Mouse (Mus musculus) T-cell, adult 2 months (primary cell): ENCODE results near the gene Ddx31.

Experiments used
- DNase-seq: peaks from one replicate; pipeline ENCODE4 v3.0.0; 2022; ENCODE audit warnings: low spot score

Gene Ddx31

DNA sequence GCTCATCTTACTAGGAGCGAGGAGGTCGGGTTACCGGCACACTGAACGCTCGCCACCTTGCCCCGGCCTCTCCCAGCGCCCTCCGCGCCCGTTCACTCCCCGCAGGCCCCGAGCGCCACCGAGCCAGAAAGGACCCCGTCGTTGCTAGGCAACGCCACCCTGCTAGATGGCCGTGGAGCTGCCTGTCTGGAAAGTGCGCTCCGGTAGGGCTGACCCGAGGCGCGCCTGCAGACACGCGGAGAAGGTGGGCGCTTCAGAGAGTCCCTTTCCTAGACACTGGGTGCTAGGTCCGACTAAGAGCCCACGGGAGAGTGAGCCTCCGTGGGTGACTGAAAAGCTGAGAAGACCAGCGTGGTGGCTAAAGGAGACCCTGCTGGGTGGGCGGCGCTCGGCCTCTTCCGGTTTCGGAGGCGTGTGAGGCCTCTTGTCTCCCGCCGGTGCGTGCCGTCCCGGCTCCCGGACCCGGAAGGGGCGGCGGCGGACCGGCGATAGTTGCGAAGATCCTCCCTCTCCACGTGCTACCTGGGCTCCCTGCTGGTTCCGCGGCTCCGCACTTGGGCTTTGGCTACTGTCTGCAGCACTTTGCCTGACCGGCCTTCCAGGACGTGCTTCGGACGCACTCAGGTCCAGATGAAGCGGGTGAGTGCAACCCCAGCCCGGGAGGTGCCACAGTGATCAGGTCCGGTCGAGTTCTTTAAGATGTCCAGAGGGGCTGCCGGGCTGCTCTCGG, at the start of gene Ddx31, which contains the start of gene Gtf3c4:
Ddx31 (plus strand) TSS at position 185 of the 730 bp plus-strand sequence.
Gtf3c4 (minus strand) TSS at position 139 of the 730 bp plus-strand sequence.
- DNase-seq: peak; percentile 90

- DNase-seq: no peak
Measured at GRCm38 (mm10) chr2:28792931-28793610, 47.1 kb upstream of the Ddx31 start.

GRCm38 (mm10) chr2:28794623-28795022, 45.6 kb upstream of the Ddx31 start:
- DNase-seq: no peak

DNA sequence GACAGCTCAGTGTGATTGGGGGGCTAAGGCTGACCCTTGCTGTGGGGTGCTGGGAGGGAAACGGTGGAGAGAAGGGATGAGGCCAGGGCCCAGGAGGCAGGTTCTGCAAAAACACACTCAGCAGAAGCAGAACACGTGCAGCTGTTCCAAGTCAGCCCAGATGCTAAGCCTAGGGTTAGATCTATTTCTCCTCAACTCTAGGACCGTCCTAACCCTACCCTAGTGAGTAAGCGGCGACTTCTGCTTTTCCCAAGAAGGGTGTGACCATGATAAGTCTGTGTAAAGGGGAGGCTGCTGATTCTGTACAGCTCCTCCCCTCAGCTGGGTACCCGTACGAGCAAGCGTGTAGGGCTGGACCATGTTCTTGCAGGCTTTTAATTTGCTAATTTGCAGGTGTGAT, 43.9 kb upstream of the Ddx31 start:
- DNase-seq: no peak

DNA sequence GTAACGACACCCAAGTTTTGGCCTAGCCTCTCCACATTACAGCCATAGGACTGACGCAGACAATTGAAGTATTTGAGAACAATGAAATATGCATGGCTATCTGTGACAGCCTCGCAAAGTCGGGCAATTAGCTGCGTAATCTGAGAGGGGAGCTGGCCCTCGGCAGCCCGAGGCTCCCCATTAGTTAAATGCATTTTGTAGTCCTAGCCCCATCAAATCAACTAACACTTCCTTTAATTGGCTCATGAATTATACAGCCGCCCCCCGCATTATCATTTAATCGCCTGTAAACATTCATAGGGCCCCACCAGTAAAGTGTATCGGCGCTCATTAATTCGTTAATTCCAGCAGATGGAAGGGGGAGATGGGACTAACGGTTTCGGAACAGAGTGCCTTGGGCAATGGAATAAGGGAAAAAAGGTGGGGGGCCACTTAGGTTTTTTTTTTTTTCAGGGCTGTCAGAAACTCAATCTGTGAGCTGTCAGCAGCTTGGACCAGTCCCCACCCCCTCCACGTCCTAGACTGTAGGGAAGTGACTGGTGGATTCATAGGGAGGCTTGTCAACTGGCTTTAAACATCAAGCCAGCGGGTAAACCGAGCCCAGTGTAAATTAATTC, 42.6 kb upstream of the Ddx31 start:
- DNase-seq: no peak

DNA sequence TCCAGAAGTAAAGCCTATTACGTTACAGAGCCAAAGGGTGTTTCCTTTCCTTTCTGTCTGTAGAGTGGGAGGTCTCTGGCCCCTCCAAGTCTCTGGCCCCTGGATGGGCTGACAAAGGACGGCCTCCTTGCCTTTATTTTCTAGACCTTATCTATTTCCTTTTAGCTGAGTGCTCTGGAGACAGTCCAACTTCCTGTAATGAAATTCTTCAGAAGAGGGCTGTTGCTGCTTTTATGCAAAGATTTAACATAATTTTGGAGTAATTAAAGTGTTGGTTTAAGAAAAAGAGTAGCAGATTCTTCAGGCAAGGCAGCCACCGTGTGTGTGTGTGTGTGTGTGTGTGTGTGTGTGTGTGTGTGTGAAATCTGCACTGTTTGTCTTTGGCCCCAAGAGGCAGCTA, 41.8 kb upstream of the Ddx31 start:
- DNase-seq: no peak

GRCm38 (mm10) chr2:28799575-28799974, 40.6 kb upstream of the Ddx31 start:
- no peak for DNase-seq

GRCm38 (mm10) chr2:28803406-28803805, 36.8 kb upstream of the Ddx31 start:
- DNase-seq: no peak

DNA sequence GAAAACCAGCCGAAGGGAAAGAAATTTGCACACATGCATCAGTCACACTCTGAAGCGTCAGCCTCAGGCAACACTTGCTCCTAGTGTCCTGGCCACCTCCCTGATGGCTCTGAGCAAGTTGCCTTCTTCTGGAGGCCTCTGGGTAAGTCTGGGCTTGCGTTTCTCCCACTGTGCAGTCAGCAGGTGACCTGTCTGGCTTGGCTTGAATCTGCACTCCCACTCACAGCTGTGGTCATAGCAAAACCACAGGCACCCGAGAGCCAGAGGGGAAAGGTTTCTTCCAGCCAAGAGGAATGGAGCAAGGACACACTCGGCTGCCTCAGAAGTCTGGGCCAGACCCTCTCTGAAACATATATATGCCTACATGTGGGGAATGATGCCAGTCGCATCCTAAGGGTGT, 31.4 kb upstream of the Ddx31 start:
- no peak for DNase-seq

- no peak for DNase-seq
Measured at GRCm38 (mm10) chr2:28810260-28811013, 29.8 kb upstream of the Ddx31 start.

- DNase-seq: no peak
Measured at GRCm38 (mm10) chr2:28818866-28819265, 21.3 kb upstream of the Ddx31 start.

GRCm38 (mm10) chr2:28829265-28829664, 10.9 kb upstream of the Ddx31 start:
- DNase-seq: no peak

GRCm38 (mm10) chr2:28836181-28836940, 3.8 kb upstream of the Ddx31 start:
- no peak for DNase-seq

DNA sequence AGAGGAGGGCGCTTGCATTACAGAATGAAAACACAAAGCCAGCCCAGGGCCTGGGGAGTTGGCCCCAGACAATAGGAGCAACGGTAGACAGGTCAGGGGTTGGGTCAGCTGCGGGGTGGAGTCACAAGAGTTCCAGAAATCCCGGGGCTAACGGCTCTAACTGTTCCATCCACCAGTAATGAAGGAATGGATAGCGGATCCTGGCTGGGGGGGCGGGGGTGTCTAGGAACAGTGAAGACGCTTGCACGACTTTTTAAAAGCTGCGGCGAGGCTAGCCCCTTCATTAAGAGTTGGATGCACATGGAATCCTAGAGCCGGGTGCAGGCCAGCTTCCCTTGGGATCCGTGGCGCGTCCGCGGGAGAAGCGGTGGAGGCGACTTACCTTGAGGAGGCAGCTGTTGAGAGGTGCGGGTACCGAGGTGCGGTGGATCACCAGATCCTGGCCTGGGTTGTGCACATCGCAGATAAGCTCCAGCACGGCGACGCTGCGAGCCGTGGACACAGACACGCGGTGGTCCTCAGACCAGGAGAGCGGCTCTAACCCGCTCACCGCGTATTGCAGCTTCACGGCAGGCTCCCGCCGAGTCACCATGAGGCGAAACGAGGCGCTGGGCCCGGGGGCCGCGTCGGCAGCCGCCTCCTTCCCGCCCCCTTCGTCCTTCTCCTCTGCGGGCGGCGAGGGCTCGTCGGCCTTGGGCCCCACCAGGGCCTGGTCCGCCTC, 545 bp upstream of the Ddx31 start:
- no peak for DNase-seq

DNA sequence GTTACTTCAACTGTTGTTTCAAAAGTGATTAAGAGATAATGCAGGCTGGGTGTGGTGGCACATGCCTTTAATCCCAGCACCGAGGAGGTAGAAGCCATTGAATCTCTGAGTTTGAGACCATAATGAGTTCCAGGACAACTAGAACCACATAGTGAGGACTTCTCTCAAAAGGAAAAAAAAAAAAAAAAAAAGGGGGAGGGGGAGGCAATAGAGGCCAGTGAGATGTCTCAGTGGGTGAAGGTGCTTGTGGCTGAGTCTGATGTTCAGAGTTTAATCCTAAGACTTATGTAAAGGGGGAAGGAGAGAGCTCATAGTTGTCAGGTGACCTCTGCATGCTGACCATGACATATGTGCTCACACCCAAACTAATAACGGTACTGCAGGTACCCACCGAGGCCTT, 1.8 kb downstream of the Ddx31 start:
- DNase-seq: no peak

DNA sequence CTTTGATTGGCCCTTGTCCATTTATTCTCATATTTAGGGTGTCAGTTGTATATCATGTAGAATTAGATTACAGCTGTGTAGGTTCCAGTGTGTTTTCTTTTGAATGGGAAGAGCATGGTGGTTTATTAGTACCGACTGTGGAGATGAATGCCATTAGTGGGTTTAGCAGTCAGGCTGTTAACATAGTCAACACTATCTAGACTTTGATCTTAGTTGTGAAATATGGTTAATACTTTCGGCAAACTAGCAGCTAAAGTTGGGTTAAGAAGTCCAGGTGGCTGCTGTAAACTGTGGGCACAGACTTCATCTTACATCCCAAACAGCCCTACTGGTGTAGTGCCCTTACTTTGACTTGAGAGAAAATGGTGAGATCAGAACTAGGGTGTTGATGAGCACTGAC, 8.7 kb downstream of the Ddx31 start:
- no peak for DNase-seq

GRCm38 (mm10) chr2:28852594-28852993, 12.4 kb downstream of the Ddx31 start:
- DNase-seq: no peak

DNA sequence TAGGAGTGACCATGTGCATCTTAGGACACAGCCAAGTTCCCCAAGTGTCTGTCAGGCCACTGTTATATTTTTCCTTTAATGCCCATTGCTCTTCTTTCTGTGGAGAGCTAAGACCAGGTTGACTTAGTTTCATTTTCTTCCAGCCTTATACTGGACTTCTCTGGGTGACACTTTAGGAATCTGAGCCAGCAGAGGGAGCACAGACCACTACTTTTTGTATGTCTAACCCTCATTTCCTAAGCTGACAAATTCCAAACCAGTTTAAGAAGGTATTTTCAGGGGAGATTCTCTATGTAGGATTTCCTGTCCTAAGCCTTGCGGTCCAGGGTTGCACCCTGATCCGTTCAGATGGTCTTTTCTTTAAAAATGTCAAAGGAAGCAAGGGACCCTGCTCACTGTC, 15.6 kb downstream of the Ddx31 start:
- no peak for DNase-seq

DNA sequence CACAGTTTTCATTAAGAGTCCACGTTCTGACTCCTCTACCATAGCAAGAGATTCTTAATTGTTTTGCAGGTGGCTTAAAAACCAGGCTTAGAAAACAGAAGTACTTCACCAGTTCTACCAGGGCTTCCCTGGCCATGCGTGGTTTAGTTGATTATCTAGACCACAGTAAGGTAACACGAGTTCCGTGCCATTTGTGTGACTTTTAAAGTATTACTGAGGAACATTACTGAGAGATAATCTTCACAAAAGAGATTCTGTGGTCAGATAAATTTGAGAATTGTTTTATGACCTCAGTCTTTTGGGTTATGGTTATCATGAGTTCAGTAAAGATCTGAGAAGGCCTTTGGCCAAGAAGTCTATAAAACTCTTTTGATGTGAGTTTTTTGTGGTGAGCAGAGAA, 19.1 kb downstream of the Ddx31 start:
- DNase-seq: no peak

- DNase-seq: no peak
Measured at GRCm38 (mm10) chr2:28860678-28861423, 20.6 kb downstream of the Ddx31 start.
